Mouse (Mus musculus): ENCODE data around the gene Pde6g. TPM values are rescaled to one million over a fixed set of nuclear protein-coding genes. Genes with fewer than 3 reads are reported as not detected.

Gene Pde6g
- total and polyA plus RNA-seq, 3 experiments: 0.23 to 1.7 (median 0.33) TPM

DNA sequence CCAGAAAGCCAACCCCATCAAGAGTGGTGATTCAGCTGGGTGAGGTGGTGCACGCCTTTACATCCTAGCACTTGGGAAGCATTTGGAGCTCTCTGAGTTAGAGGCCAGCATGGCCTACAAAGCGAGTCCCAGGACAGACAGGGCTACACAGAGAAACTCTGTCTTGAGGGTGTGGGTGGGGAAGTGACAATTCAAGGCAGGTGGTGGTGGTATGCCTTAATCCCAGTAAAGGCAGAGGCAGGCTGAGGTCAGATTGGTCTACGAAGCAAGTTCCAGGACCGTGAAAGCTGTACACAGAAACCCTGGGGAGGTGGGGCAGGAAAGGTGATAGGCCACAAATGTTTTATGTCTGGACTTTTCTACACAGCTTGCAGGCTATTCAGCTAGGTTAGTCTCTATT, 1.7 kb upstream of the Pde6g start:
- no peaks in the 10 kb centered on the region for H3K9me3 ChIP-seq (replicated peaks)
- no peak overlapping the region for H3K4me3 ChIP-seq (ENCODE audit: low read depth, low read length)
- no peak for ATAC-seq (ENCODE audit: extremely low read depth, insufficient number of reproducible peaks, low FRiP score, poor library complexity, severe bottlenecking)
- H3K27me3 ChIP-seq (ENCODE audit: insufficient read depth, low read length): peaks cover 5% of the 10 kb centered on the region
- no peak for DNase-seq (ENCODE audit: low spot score)
- H3K36me3 ChIP-seq (replicated peaks): peaks cover 52% of the 10 kb centered on the region
- peaks cover 30% of the 10 kb centered on the region for H3K4me1 ChIP-seq (ENCODE audit: insufficient read depth, low read depth, low read length)
- no peak for TF ChIP-seq CTCF (IDR thresholded peaks at IDR 0.05; ENCODE audit: low read depth, low read length)
- TF ChIP-seq TAL1 (conservative IDR thresholded peaks at IDR 0.05; ENCODE audit: low read depth, low read length): no peak
- no peak for TF ChIP-seq GATA2 (IDR thresholded peaks at IDR 0.05; ENCODE audit: borderline replicate concordance, low read depth, low read length)

DNA sequence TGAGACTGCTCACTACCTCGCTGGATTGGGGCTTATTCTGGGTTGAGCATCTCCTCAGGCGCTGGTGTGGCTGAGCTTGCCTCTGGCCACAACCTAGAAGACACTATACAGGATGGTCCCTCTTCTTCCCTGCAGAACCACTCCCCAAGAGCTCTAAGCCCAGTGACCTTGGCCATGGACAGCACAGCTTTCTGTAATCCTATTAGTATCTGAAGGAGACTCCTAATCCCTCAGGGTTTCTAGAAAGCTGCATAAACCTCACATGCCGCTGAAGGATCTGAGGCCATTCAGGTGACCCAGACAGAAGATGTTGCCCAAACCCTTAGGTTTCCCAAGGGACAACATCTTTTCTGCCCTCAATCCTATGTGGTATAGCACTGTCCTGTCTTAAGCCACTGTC, 1.1 kb downstream of the Pde6g start:
- Histone ChIP-seq H3K9me3 (replicated peaks) (no peaks in the 10 kb centered on the region), H3K4me1 (ENCODE audit: insufficient read depth, low read depth, low read length) (peaks cover 17% of the 10 kb centered on the region), H3K4me3 (ENCODE audit: low read depth, low read length) (no peak overlapping the region), H3K36me3 (replicated peaks) (peaks cover 47% of the 10 kb centered on the region), H3K27me3 (ENCODE audit: insufficient read depth, low read length) (peaks cover 11% of the 10 kb centered on the region)
- ATAC-seq (ENCODE audit: extremely low read depth, insufficient number of reproducible peaks, low FRiP score, poor library complexity, severe bottlenecking) (no peak), DNase-seq (ENCODE audit: low spot score) (no peak)
- TF ChIP-seq GATA2 (IDR thresholded peaks at IDR 0.05; ENCODE audit: borderline replicate concordance, low read depth, low read length) (no peak), GATA1 (IDR thresholded peaks at IDR 0.05; ENCODE audit: borderline replicate concordance, low read length) (no peak), CTCF (IDR thresholded peaks at IDR 0.05; ENCODE audit: low read depth, low read length) (no peak), POLR2AphosphoS5 (IDR thresholded peaks at IDR 0.05; ENCODE audit: insufficient replicate concordance, low read depth, low read length) (no peak)

DNA sequence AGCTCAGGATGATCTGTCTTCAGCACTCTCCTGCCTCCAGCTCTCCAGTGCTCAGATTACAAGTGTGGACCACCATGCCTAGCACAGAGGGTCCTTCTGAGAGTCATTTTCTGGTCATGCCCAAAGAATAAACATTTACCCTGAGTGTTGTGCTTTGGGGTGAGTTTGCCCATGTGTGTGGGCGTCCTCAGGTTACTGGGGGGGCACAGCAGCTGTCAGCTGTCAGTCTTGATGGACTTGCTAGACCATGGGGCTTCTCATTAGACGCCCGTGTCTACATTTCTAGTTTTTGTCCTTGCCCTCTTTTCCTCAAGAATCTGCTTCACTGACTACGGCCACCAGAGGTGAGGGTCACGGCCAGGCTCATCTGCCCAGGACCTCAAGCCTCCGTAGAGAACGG, 6.1 kb downstream of the Pde6g start:
- ATAC-seq (ENCODE audit: extremely low read depth, insufficient number of reproducible peaks, low FRiP score, poor library complexity, severe bottlenecking): no peak
- Histone ChIP-seq H3K27me3 (ENCODE audit: insufficient read depth, low read length) (peaks cover 34% of the 10 kb centered on the region), H3K9me3 (replicated peaks) (no peaks in the 10 kb centered on the region), H3K4me3 (ENCODE audit: low read depth, low read length) (no peak overlapping the region), H3K4me1 (ENCODE audit: insufficient read depth, low read depth, low read length) (peaks cover 25% of the 10 kb centered on the region), H3K36me3 (replicated peaks) (peaks cover 10% of the 10 kb centered on the region)
- no peak for DNase-seq (ENCODE audit: low spot score)
- TF ChIP-seq TAL1 (conservative IDR thresholded peaks at IDR 0.05; ENCODE audit: low read depth, low read length) (no peak), GATA2 (IDR thresholded peaks at IDR 0.05; ENCODE audit: borderline replicate concordance, low read depth, low read length) (no peak), POLR2AphosphoS5 (IDR thresholded peaks at IDR 0.05; ENCODE audit: insufficient replicate concordance, low read depth, low read length) (no peak), GATA1 (IDR thresholded peaks at IDR 0.05; ENCODE audit: borderline replicate concordance, low read length) (no peak), CTCF (IDR thresholded peaks at IDR 0.05; ENCODE audit: low read depth, low read length) (no peak)

DNA sequence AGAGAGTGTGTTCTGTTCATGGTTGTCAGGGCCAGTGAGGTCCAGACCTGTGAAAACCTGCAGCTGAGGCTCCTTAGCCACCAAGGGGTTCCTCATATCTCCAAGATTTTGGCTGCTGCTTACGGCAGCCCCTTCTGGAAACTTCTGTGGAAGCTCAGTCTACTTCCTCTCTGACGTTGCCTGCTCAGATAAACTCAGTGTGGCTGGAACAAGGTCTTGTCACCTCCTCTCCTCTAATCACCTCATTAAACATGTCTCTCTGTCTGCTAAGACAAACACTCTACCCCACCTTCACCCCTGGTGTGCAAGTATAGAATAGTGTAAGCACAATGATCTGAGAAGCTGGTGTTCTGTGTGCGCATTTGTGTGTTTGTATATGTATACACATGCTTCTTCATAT, 7.8 kb downstream of the Pde6g start:
- Histone ChIP-seq H3K4me3 (ENCODE audit: low read depth, low read length) (no peak overlapping the region), H3K27me3 (ENCODE audit: insufficient read depth, low read length) (peaks cover 30% of the 10 kb centered on the region), H3K4me1 (ENCODE audit: insufficient read depth, low read depth, low read length) (peaks cover 19% of the 10 kb centered on the region), H3K36me3 (replicated peaks) (peaks cover 5% of the 10 kb centered on the region), H3K9me3 (replicated peaks) (no peaks in the 10 kb centered on the region)
- TF ChIP-seq GATA1 (IDR thresholded peaks at IDR 0.05; ENCODE audit: borderline replicate concordance, low read length) (no peak), GATA2 (IDR thresholded peaks at IDR 0.05; ENCODE audit: borderline replicate concordance, low read depth, low read length) (no peak), TAL1 (conservative IDR thresholded peaks at IDR 0.05; ENCODE audit: low read depth, low read length) (no peak), CTCF (IDR thresholded peaks at IDR 0.05; ENCODE audit: low read depth, low read length) (no peak), POLR2AphosphoS5 (IDR thresholded peaks at IDR 0.05; ENCODE audit: insufficient replicate concordance, low read depth, low read length) (no peak)
- DNase-seq (ENCODE audit: low spot score) (no peak), ATAC-seq (ENCODE audit: extremely low read depth, insufficient number of reproducible peaks, low FRiP score, poor library complexity, severe bottlenecking) (no peak)

DNA sequence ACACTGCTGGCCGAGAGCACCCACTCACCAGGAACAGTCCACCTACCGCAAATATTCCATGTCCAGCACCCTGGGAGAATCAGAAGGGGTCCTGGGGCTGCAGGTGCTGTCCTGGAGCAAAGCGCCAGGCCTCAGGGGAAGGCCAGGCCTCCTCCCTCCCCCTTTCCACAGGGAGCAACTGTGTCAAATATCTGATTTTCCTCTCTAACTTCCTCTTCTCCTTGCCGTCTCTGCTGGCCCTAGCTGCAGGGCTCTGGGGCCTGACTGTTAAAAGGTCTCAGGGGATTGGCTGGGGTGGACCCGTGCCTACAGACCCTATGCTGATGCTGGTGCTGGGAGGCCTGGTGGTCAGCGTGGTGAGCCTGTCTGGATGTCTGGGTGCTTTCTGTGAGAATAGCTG, 9.2 kb downstream of the Pde6g start:
- H3K4me3 ChIP-seq (ENCODE audit: low read depth, low read length): no peak overlapping the region
- H3K27me3 ChIP-seq (ENCODE audit: insufficient read depth, low read length): peaks cover 29% of the 10 kb centered on the region
- DNase-seq (ENCODE audit: low spot score): no peak
- peaks cover 3% of the 10 kb centered on the region for H3K36me3 ChIP-seq (replicated peaks)
- no peak for TF ChIP-seq CTCF (IDR thresholded peaks at IDR 0.05; ENCODE audit: low read depth, low read length)
- no peak for TF ChIP-seq GATA2 (IDR thresholded peaks at IDR 0.05; ENCODE audit: borderline replicate concordance, low read depth, low read length)
- no peak for TF ChIP-seq GATA1 (IDR thresholded peaks at IDR 0.05; ENCODE audit: borderline replicate concordance, low read length)
- no peak for TF ChIP-seq TAL1 (conservative IDR thresholded peaks at IDR 0.05; ENCODE audit: low read depth, low read length)
- TF ChIP-seq POLR2AphosphoS5 (IDR thresholded peaks at IDR 0.05; ENCODE audit: insufficient replicate concordance, low read depth, low read length): no peak
- peaks cover 19% of the 10 kb centered on the region for H3K4me1 ChIP-seq (ENCODE audit: insufficient read depth, low read depth, low read length)
- ATAC-seq (ENCODE audit: extremely low read depth, insufficient number of reproducible peaks, low FRiP score, poor library complexity, severe bottlenecking): no peak
- no peaks in the 10 kb centered on the region for H3K9me3 ChIP-seq (replicated peaks)

DNA sequence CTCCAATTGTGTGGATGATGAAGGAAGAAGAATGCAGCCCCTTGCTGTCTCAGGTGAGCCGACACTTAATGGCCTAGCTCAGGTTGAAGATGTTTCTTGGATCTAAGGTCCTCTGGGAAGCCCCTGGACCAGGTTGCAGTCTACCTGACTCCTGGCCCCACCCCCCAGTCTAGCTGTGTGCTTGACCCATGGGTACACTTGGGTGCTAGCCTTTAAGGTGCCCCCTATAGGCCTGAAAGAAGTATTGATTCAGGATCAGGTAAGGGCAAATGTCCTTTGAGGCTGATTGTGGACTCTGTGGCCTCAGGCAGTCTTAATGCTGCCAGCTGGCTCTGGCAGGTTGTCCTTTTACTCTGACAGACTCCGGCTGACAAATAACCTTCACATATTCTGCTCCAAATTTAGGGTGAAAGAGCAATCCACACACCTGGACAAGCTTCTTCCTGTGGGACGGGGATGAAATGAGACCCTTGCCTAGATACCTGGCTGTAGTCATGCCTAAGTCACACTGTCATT, 10.5 kb downstream of the Pde6g start:
- ATAC-seq (ENCODE audit: extremely low read depth, insufficient number of reproducible peaks, low FRiP score, poor library complexity, severe bottlenecking): no peak

DNA sequence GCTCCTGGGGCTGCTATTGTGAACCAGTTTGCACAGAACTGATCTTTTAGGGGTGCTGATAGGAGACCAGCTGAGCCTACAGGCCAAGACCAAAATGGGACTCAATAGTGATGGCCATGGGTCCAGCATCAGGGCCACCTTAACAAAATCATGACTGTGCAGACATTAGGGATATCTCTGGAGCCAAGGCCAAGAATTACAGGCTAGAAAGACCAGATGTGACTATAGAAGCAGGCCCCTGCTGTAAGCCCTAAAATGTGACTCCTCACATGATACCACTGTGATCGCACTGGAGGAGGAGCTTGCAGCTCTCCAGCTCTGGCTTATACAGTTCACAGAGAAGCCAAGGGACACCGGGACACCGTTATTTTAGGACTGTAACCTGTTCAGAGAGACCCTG, 11.0 kb downstream of the Pde6g start, which contains the start of gene Tspan10:
Gene Tspan10 (plus strand): TSS at position 301 of the 400 bp plus-strand sequence.
- peaks cover 24% of the 10 kb centered on the region for H3K27me3 ChIP-seq (ENCODE audit: insufficient read depth, low read length)
- DNase-seq (ENCODE audit: low spot score): no peak
- no peaks in the 10 kb centered on the region for H3K9me3 ChIP-seq (replicated peaks)
- TF ChIP-seq GATA1 (IDR thresholded peaks at IDR 0.05; ENCODE audit: borderline replicate concordance, low read length) (no peak), POLR2AphosphoS5 (IDR thresholded peaks at IDR 0.05; ENCODE audit: insufficient replicate concordance, low read depth, low read length) (no peak), GATA2 (IDR thresholded peaks at IDR 0.05; ENCODE audit: borderline replicate concordance, low read depth, low read length) (no peak), CTCF (IDR thresholded peaks at IDR 0.05; ENCODE audit: low read depth, low read length) (no peak), TAL1 (conservative IDR thresholded peaks at IDR 0.05; ENCODE audit: low read depth, low read length) (no peak)
- no peak within 1 kb of the TSS for H3K4me3 ChIP-seq (ENCODE audit: low read depth, low read length)
- no peaks in the 10 kb centered on the region for H3K36me3 ChIP-seq (replicated peaks)
- peaks cover 19% of the 10 kb centered on the region for H3K4me1 ChIP-seq (ENCODE audit: insufficient read depth, low read depth, low read length)
- no peak for ATAC-seq (ENCODE audit: extremely low read depth, insufficient number of reproducible peaks, low FRiP score, poor library complexity, severe bottlenecking)

More for the DNA sequence above, 10.5 kb downstream of the Pde6g start:
- no peaks in the 10 kb centered on the region for H3K36me3 ChIP-seq (replicated peaks)
- H3K9me3 ChIP-seq (replicated peaks): no peaks in the 10 kb centered on the region
- DNase-seq (ENCODE audit: low spot score): no peak
- peaks cover 26% of the 10 kb centered on the region for H3K27me3 ChIP-seq (ENCODE audit: insufficient read depth, low read length)
- TF ChIP-seq GATA2 (IDR thresholded peaks at IDR 0.05; ENCODE audit: borderline replicate concordance, low read depth, low read length) (no peak), POLR2AphosphoS5 (IDR thresholded peaks at IDR 0.05; ENCODE audit: insufficient replicate concordance, low read depth, low read length) (no peak), CTCF (IDR thresholded peaks at IDR 0.05; ENCODE audit: low read depth, low read length) (no peak)
- no peak overlapping the region for H3K4me3 ChIP-seq (ENCODE audit: low read depth, low read length)
- peaks cover 19% of the 10 kb centered on the region for H3K4me1 ChIP-seq (ENCODE audit: insufficient read depth, low read depth, low read length)
